Mouse (Mus musculus) erythroblast, embryonic 14.5 days (primary cell): ENCODE results near the gene Arhgap45. TPM values are rescaled to one million over a fixed set of nuclear protein-coding genes. Genes with fewer than 3 reads are reported as not detected.

ENCODE experiments used
- H3K27me3 ChIP-seq: 2 replicates; pipeline ENCODE4 v1.6.1; 2012; ENCODE audit warnings: inconsistent platforms; ENCODE audit not compliant: control insufficient read depth
- H3K36me3 ChIP-seq: 2 replicates; pipeline ENCODE4 v1.6.1; 2012; ENCODE audit warnings: mild to moderate bottlenecking, inconsistent platforms; ENCODE audit not compliant: control insufficient read depth
- H3K4me1 ChIP-seq: 2 replicates; pipeline ENCODE4 v1.6.1; 2012; ENCODE audit warnings: inconsistent platforms; ENCODE audit not compliant: control insufficient read depth
- H3K4me3 ChIP-seq: replicated peaks from 2 replicates; pipeline ENCODE3; 2012; ENCODE audit warnings: moderate library complexity, mild to moderate bottlenecking, inconsistent platforms
- H3K9me3 ChIP-seq: 2 replicates; pipeline ENCODE4 v1.6.1; 2012; ENCODE audit warnings: low read length, inconsistent platforms, mixed read lengths; ENCODE audit not compliant: control insufficient read depth
- GATA1 ChIP-seq: IDR thresholded peaks from 2 replicates; pipeline ENCODE4 v1.6.1; 2012; ENCODE audit warnings: low read length, inconsistent platforms, mixed read lengths
- TAL1 ChIP-seq: IDR thresholded peaks from 3 replicates; pipeline ENCODE4 v1.6.1; 2012; ENCODE audit warnings: low read length, inconsistent platforms, mixed read lengths
- polyA plus RNA-seq: library from polyadenylated mRNA; stranded (reverse); fragments of >175 nt; gene quantifications from 2 replicates; pipeline ENCODE4 v1.2.3, GENCODE M21; 2012

The Arhgap45 gene
- polyA plus RNA-seq, result 1.5 and 1.7 TPM in 2 replicates

- Histone ChIP-seq H3K27me3 (peaks cover 20% of the 10 kb centered on the region), H3K4me3 (peak within 1 kb of the TSS; percentile 65), H3K4me1 (peaks cover 74% of the 10 kb centered on the region), H3K36me3 (peaks cover 71% of the 10 kb centered on the region), H3K9me3 (peaks cover 4% of the 10 kb centered on the region)
- TF ChIP-seq TAL1, result no peak
- TF ChIP-seq GATA1, result no peak
Observed at GRCm38 (mm10) chr10:80016511-80016910, at the start of gene Arhgap45. Gene Arhgap45 (plus strand): TSS chr10:80016653.

DNA sequence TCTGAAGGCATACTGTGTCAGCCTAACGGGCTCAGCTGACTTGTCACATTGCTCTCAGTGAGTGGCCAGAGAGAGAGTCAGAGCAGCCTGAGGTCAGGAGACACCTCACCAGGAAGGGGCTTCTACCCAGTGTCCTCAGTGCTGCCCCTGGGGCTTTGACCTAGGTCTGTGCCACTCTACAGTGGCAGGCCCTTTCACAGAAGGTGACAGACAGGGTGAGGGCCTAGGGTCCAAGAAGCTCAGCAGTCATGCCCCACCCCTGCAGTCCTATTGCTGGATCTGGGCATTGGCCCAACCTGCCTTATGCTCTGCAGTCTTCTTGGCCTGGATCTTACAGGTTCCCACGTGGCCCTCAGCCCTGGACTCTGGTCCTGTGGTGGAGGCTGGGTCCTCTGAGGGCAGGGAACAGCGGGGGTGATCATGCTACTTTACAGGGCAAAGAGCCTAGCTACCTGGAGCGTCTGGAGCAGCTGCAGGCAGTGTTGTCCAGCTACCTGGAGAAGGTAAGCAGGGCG lies 49.5 kb upstream of the Arhgap45 start:
- TF ChIP-seq TAL1 (no peak), GATA1 (no peak)
- peaks cover 64% of the 10 kb centered on the region for H3K36me3 ChIP-seq
- H3K4me3 ChIP-seq, result no peak overlapping the region
- peaks cover 7% of the 10 kb centered on the region for H3K4me1 ChIP-seq
- H3K27me3 ChIP-seq, result peaks cover 30% of the 10 kb centered on the region
- peaks cover 3% of the 10 kb centered on the region; the same call in 1 of the 2 replicates for H3K9me3 ChIP-seq

- Histone ChIP-seq H3K4me1 (peaks cover 5% of the 10 kb centered on the region), H3K4me3 (no peak overlapping the region), H3K27me3 (peaks cover 42% of the 10 kb centered on the region), H3K9me3 (peaks cover 9% of the 10 kb centered on the region), H3K36me3 (peaks cover 53% of the 10 kb centered on the region)
- no peak for TF ChIP-seq GATA1
- TF ChIP-seq TAL1, result no peak
Observed at GRCm38 (mm10) chr10:79968181-79968580, 48.3 kb upstream of the Arhgap45 start.

GRCm38 (mm10) chr10:79969124-79969568 lies 47.3 kb upstream of the Arhgap45 start:
- Histone ChIP-seq H3K27me3 (peaks cover 49% of the 10 kb centered on the region), H3K4me1 (peaks cover 5% of the 10 kb centered on the region), H3K9me3 (peaks cover 19% of the 10 kb centered on the region), H3K4me3 (no peak overlapping the region), H3K36me3 (peaks cover 49% of the 10 kb centered on the region)
- no peak for TF ChIP-seq TAL1
- no peak for TF ChIP-seq GATA1

DNA sequence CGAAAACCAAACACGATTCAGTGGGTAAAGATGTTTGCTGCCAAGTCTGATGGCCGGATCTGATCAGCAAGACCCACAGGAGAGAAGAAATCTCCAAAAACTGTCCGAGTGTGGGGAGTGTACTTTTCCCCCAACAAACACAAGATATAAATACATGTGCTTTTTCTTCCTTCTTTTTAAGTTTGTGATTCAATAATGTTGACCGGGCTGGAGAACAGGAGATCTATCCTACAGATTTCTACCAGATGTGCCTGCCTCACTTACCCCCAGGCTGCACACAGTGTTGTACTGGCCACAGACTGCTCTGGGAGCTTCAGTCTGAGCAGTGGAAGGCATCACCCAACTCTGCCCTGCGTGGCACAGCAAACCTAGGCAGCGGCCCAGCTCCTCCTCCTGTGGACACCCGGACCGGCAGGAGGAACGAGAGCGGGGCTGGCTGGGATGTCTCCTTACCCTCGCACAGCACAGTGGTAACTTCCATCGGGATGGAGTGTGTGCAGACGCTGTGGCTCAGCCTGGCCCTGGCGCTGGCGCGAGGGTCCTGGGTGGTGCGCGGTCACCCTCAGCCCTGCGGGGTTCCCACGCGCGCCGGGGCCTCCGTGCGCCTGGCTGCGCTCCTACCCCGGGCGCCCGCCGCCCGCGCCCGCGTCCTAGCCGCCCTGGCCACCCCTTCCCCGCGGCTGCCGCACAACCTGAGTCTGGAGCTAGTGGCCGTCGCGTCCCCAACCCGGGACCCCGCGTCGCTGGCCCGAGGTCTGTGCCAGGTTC lies 45.9 kb upstream of the Arhgap45 start, which contains the start of gene Grin3b:
TSS of gene Grin3b (plus strand) at position 301 of the 768 bp plus-strand sequence.
- TF ChIP-seq TAL1, result no peak
- no peak for TF ChIP-seq GATA1
- Histone ChIP-seq H3K4me1 (peaks cover 7% of the 10 kb centered on the region), H3K27me3 (peaks cover 52% of the 10 kb centered on the region), H3K9me3 (peaks cover 33% of the 10 kb centered on the region), H3K4me3 (no peak within 1 kb of the TSS), H3K36me3 (peaks cover 49% of the 10 kb centered on the region)

- Histone ChIP-seq H3K9me3 (peaks cover 39% of the 10 kb centered on the region), H3K4me3 (no peak overlapping the region), H3K4me1 (peaks cover 8% of the 10 kb centered on the region), H3K27me3 (peaks cover 54% of the 10 kb centered on the region), H3K36me3 (peaks cover 49% of the 10 kb centered on the region)
- TF ChIP-seq GATA1 (no peak), TAL1 (no peak)
Observed at GRCm38 (mm10) chr10:79971183-79971497, 45.3 kb upstream of the Arhgap45 start.

GRCm38 (mm10) chr10:79972831-79973230 lies 43.6 kb upstream of the Arhgap45 start:
- TF ChIP-seq GATA1 (no peak), TAL1 (no peak)
- Histone ChIP-seq H3K4me1 (peaks cover 8% of the 10 kb centered on the region), H3K36me3 (peaks cover 49% of the 10 kb centered on the region), H3K9me3 (peaks cover 56% of the 10 kb centered on the region), H3K4me3 (no peak overlapping the region), H3K27me3 (peaks cover 66% of the 10 kb centered on the region)

DNA sequence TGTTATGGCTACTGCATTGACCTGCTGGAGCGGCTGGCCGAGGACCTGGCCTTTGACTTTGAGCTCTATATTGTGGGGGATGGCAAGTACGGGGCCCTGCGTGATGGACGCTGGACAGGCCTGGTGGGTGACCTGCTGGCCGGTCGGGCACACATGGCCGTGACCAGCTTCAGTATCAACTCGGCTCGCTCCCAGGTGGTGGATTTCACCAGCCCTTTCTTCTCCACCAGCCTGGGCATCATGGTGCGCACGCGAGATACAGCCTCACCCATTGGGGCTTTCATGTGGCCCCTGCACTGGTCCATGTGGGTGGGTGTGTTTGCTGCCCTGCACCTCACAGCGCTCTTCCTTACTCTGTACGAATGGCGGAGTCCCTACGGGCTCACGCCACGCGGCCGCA lies 42.4 kb upstream of the Arhgap45 start:
- Histone ChIP-seq H3K4me3 (no peak overlapping the region), H3K36me3 (peaks cover 55% of the 10 kb centered on the region), H3K4me1 (peaks cover 8% of the 10 kb centered on the region), H3K27me3 (peaks cover 64% of the 10 kb centered on the region), H3K9me3 (peaks cover 68% of the 10 kb centered on the region)
- TF ChIP-seq TAL1, result no peak
- no peak for TF ChIP-seq GATA1

GRCm38 (mm10) chr10:79974668-79975067 lies 41.8 kb upstream of the Arhgap45 start:
- Histone ChIP-seq H3K9me3 (peaks cover 72% of the 10 kb centered on the region), H3K27me3 (peaks cover 58% of the 10 kb centered on the region), H3K36me3 (peaks cover 61% of the 10 kb centered on the region), H3K4me1 (peaks cover 11% of the 10 kb centered on the region), H3K4me3 (no peak overlapping the region)
- TF ChIP-seq GATA1 (no peak), TAL1 (no peak)
